In the genomic region with DNA sequence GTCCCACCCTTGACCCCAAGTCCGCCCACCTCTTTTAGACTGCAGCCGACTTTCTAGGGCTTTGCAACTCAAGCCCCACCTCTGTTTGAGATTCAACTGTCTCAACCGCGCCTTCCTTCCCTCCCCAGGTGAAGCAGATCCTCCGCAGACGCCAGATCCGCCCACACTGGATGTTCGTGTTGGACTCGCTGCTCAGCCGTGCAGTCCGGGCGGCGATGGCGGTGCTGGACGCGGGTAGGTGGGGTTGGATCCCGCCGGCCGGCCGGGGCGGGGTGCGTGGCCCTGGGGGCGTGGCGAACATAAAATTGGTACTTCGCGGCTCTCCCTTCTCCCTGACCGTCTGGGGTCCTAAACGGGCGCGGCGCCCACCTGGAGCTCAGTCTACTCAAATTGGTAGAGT, we compare ENCODE assay signal across 9 mouse cellular contexts. TPM values are rescaled to one million over a fixed set of nuclear protein-coding genes. Genes with fewer than 3 reads are reported as not detected.
DNase-seq lines count a peak whose midpoint lies in the region; ATAC-seq and TF ChIP-seq lines count a peak whose summit lies in the region.
"Had no signal": no experiment of that assay in that cellular context is flagged by ENCODE, and none has a peak within 500 bp of the region (broad histone marks: within the 10 kb centered on the region; RNA-seq: fewer than 3 reads in every experiment).

No protein-coding gene starts in this region.

- H3K27ac ChIP-seq in testis, adult 2 months (ENCODE audit: control insufficient read depth, insufficient read depth, low read depth, low read length): no peak overlapping the region
- H3K27ac ChIP-seq in hindbrain, postnatal 0 days: no peak overlapping the region
- no peak overlapping the region for H3K27ac ChIP-seq in liver, postnatal 0 days (ENCODE audit: low read depth)

- WGBS in hindbrain, postnatal 0 days: 2% methylated on average over 31 of the region's 31 CpGs
- 43% methylated on average over 29 of the region's 31 CpGs for WGBS in liver, postnatal 0 days (ENCODE audit: insufficient replicate concordance)

- no peak for TF ChIP-seq EP300 in liver, postnatal 0 days (IDR thresholded peaks at IDR 0.05; ENCODE audit: low read depth)

- H3K27me3 ChIP-seq in testis, adult 2 months (ENCODE audit: control insufficient read depth, insufficient read depth, low read length): no peaks in the 10 kb centered on the region
- H3K27me3 ChIP-seq in hindbrain, postnatal 0 days (ENCODE audit: insufficient read depth, low read length): peaks cover 30% of the 10 kb centered on the region
- peaks cover 26% of the 10 kb centered on the region for H3K27me3 ChIP-seq in liver, postnatal 0 days (ENCODE audit: insufficient read depth, low read length)

- TF ChIP-seq CTCF in testis, adult 2 months (IDR thresholded peaks at IDR 0.05; ENCODE audit: control insufficient read depth, insufficient read depth, insufficient replicate concordance, low read depth, low read length): no peak
- no peak for TF ChIP-seq CTCF in hindbrain, postnatal 0 days (IDR thresholded peaks at IDR 0.05; ENCODE audit: low read depth)
- TF ChIP-seq CTCF in liver, postnatal 0 days (IDR thresholded peaks at IDR 0.05; ENCODE audit: low read depth): no peak

- TF ChIP-seq POLR2A in testis, adult 2 months (IDR thresholded peaks at IDR 0.05; ENCODE audit: control insufficient read depth, low read depth, low read length): no peak

- no peaks in the 10 kb centered on the region for H3K36me3 ChIP-seq in testis, adult 2 months (ENCODE audit: control insufficient read depth, insufficient read depth, low read length)
- no peaks in the 10 kb centered on the region for H3K36me3 ChIP-seq in hindbrain, postnatal 0 days (ENCODE audit: insufficient read depth, low read length)
- peaks cover 19% of the 10 kb centered on the region for H3K36me3 ChIP-seq in liver, postnatal 0 days (replicated peaks; ENCODE audit: insufficient read depth, low read length)

- H3K9ac ChIP-seq in hindbrain, postnatal 0 days (replicated peaks; ENCODE audit: low read length): peak overlapping the region; percentile 28
- no peak overlapping the region for H3K9ac ChIP-seq in liver, postnatal 0 days (replicated peaks)

- peak overlapping the region; percentile 54 for H3K4me3 ChIP-seq in testis, adult 2 months (ENCODE audit: control insufficient read depth, low read depth, low read length)
- H3K4me3 ChIP-seq in hindbrain, postnatal 0 days (ENCODE audit: low read length): peak overlapping the region; percentile 27
- no peak overlapping the region for H3K4me3 ChIP-seq in liver, postnatal 0 days (ENCODE audit: low read depth, low read length)

- H3K4me1 ChIP-seq in testis, adult 2 months (ENCODE audit: control insufficient read depth, insufficient read depth, low read length): peaks cover 20% of the 10 kb centered on the region
- 0 out of 2 replicates have a peak, but pooled peaks cover 6% of the 10 kb centered on the region for H3K4me1 ChIP-seq in hindbrain, postnatal 0 days (ENCODE audit: insufficient read depth, low read length)
- peaks cover 20% of the 10 kb centered on the region for H3K4me1 ChIP-seq in liver, postnatal 0 days (ENCODE audit: insufficient read depth)

- no peaks in the 10 kb centered on the region for H3K9me3 ChIP-seq in hindbrain, postnatal 0 days (ENCODE audit: low read length)
- H3K9me3 ChIP-seq in liver, postnatal 0 days (ENCODE audit: low read length): no peaks in the 10 kb centered on the region

- no peak for ATAC-seq in hindbrain, postnatal 0 days
- ATAC-seq in liver, postnatal 0 days: no peak
- ATAC-seq in granulocyte monocyte progenitor cell, adult 5-6 weeks (replicated peaks; ENCODE audit: poor library complexity, severe bottlenecking): no peak; the same call in 1 of the 2 replicates

- H3K4me2 ChIP-seq in hindbrain, postnatal 0 days (ENCODE audit: low read depth, low read length): peak overlapping the region; percentile 52
- peak overlapping the region; percentile 18; the same call in 1 of the 2 replicates for H3K4me2 ChIP-seq in liver, postnatal 0 days (ENCODE audit: low read depth, low read length)

- DNase-seq in embryo, embryonic 10 days (ENCODE audit: low spot score): peak; percentile 44
- no peak for DNase-seq in embryo, embryonic 9.5 days (ENCODE audit: extremely low spot score)
- no peak for DNase-seq in testis, postnatal 14 days (ENCODE audit: low spot score)
- no peak for DNase-seq in hindbrain, postnatal 0 days (ENCODE audit: low spot score)
- DNase-seq in liver, postnatal 0 days: no peak
- DNase-seq in layer of hippocampus, adult 9-10 months (ENCODE audit: low spot score): no peak

RNA-seq across cellular contexts. Expression of a gene that starts 10.6 kb away (rescaled TPM):
- 4.7 and 8.5 TPM in 2 replicates for polyA plus RNA-seq in testis, adult 2 months (2012; rRNA removed)
- 7.2 and 11.7 TPM in 2 replicates for total RNA-seq in hindbrain, postnatal 0 days (2014; rRNA removed)
- polyA plus RNA-seq in hindbrain, postnatal 0 days (2015; fragmentation: Nextera tagmentation; extraction: Ambion mirVana): 4.7 and 5.8 TPM in 2 replicates
- 1.2 and 1.3 TPM in 2 replicates for polyA plus RNA-seq in liver, postnatal 0 days (2015; fragmentation: Nextera tagmentation; extraction: Ambion mirVana)
- total RNA-seq in granulocyte monocyte progenitor cell, adult 5-6 weeks (2014; fragmentation: Nextera tagmentation): 0.19 and 2.0 TPM in 2 replicates
- 3.7 and 4.1 TPM in 2 replicates for total RNA-seq in granulocyte monocyte progenitor cell, adult 5-6 weeks (2017)

RNA-seq across cellular contexts. Expression of a gene that starts 11.7 kb away (rescaled TPM):
- 0.33 and 0.97 TPM in 2 replicates for polyA plus RNA-seq in testis, adult 2 months (2012; rRNA removed)
- total RNA-seq in hindbrain, postnatal 0 days (2014; rRNA removed): 1.4 TPM in 1 of 2 replicates, not detected in the other
- 0.18 and 0.40 TPM in 2 replicates for polyA plus RNA-seq in hindbrain, postnatal 0 days (2015; fragmentation: Nextera tagmentation; extraction: Ambion mirVana)
- 1.0 and 1.3 TPM in 2 replicates for polyA plus RNA-seq in liver, postnatal 0 days (2015; fragmentation: Nextera tagmentation; extraction: Ambion mirVana)
- 1.8 and 6.1 TPM in 2 replicates for total RNA-seq in granulocyte monocyte progenitor cell, adult 5-6 weeks (2014; fragmentation: Nextera tagmentation)
- 2.2 and 2.6 TPM in 2 replicates for total RNA-seq in granulocyte monocyte progenitor cell, adult 5-6 weeks (2017)

RNA-seq across cellular contexts. Expression of a gene that starts 26.4 kb away (rescaled TPM):
- polyA plus RNA-seq in testis, adult 2 months (2012; rRNA removed): 48.5 and 50.1 TPM in 2 replicates
- 120 and 138 TPM in 2 replicates for total RNA-seq in hindbrain, postnatal 0 days (2014; rRNA removed)
- 127 and 136 TPM in 2 replicates for polyA plus RNA-seq in hindbrain, postnatal 0 days (2015; fragmentation: Nextera tagmentation; extraction: Ambion mirVana)
- polyA plus RNA-seq in liver, postnatal 0 days (2015; fragmentation: Nextera tagmentation; extraction: Ambion mirVana): 29.6 and 30.8 TPM in 2 replicates
- 52.0 and 54.1 TPM in 2 replicates for total RNA-seq in granulocyte monocyte progenitor cell, adult 5-6 weeks (2014; fragmentation: Nextera tagmentation)
- total RNA-seq in granulocyte monocyte progenitor cell, adult 5-6 weeks (2017): 16.0 and 20.0 TPM in 2 replicates

RNA-seq across cellular contexts. Expression of a gene that starts 38.9 kb away (rescaled TPM):
- 7.0 and 9.2 TPM in 2 replicates for polyA plus RNA-seq in testis, adult 2 months (2012; rRNA removed)
- 7.0 and 7.3 TPM in 2 replicates for total RNA-seq in hindbrain, postnatal 0 days (2014; rRNA removed)
- 4.5 and 5.5 TPM in 2 replicates for polyA plus RNA-seq in hindbrain, postnatal 0 days (2015; fragmentation: Nextera tagmentation; extraction: Ambion mirVana)
- not detected in 2 replicates for polyA plus RNA-seq in liver, postnatal 0 days (2015; fragmentation: Nextera tagmentation; extraction: Ambion mirVana)
- total RNA-seq in granulocyte monocyte progenitor cell, adult 5-6 weeks (2014; fragmentation: Nextera tagmentation): not detected in 2 replicates
- 0.36 TPM in 1 of 2 replicates, not detected in the other for total RNA-seq in granulocyte monocyte progenitor cell, adult 5-6 weeks (2017)

RNA-seq across cellular contexts. Expression of a gene that starts 39.3 kb away (rescaled TPM):
- 10.0 and 10.7 TPM in 2 replicates for polyA plus RNA-seq in testis, adult 2 months (2012; rRNA removed)
- total RNA-seq in hindbrain, postnatal 0 days (2014; rRNA removed): 6.2 and 6.9 TPM in 2 replicates
- 9.6 and 11.9 TPM in 2 replicates for polyA plus RNA-seq in hindbrain, postnatal 0 days (2015; fragmentation: Nextera tagmentation; extraction: Ambion mirVana)
- 0.25 and 0.39 TPM in 2 replicates for polyA plus RNA-seq in liver, postnatal 0 days (2015; fragmentation: Nextera tagmentation; extraction: Ambion mirVana)
- total RNA-seq in granulocyte monocyte progenitor cell, adult 5-6 weeks (2014; fragmentation: Nextera tagmentation): not detected in 2 replicates
- total RNA-seq in granulocyte monocyte progenitor cell, adult 5-6 weeks (2017): not detected in 2 replicates
- total RNA-seq: MEL had no signal
